Mouse (Mus musculus) bone marrow macrophage, adult 2 months (primary cell): Measurements from ENCODE around the gene Hacd3.

Source experiments
- CTCF ChIP-seq: IDR thresholded peaks from 2 replicates; pipeline ENCODE4 v1.5.1; 2012; ENCODE audit warnings: low read depth, mild to moderate bottlenecking, low read length, moderate library complexity
- POLR2A ChIP-seq: IDR thresholded peaks from 2 replicates; pipeline ENCODE4 v1.6.1; 2012; ENCODE audit warnings: mild to moderate bottlenecking, low read depth, low read length, borderline replicate concordance

- TF ChIP-seq POLR2A (no peak), CTCF (no peak)
These were observed 29.5 kb upstream of the Hacd3 start for GRCm38 (mm10) chr9:65050981-65051380.
